Mouse (Mus musculus) hindbrain, embryonic 13.5 days (tissue): ENCODE results near the gene Colq. TPM values are rescaled to one million over a fixed set of nuclear protein-coding genes. Genes with fewer than 3 reads are reported as not detected.

Source experiments
- ATAC-seq: fragments of 200-750 bp; cut with Nextera tagmentation; 2 replicates; pipeline ENCODE4 v1.8.0; 2017; ENCODE audit warnings: moderate TSS enrichment; ENCODE audit not compliant: low FRiP score
- H3K27ac ChIP-seq: fragments of 300-500 bp; sonication (generic); 2 replicates; pipeline ENCODE4 v1.5.1; 2015; ENCODE audit warnings: inconsistent platforms, mild to moderate bottlenecking, moderate library complexity
- H3K27me3 ChIP-seq: fragments of 300-500 bp; sonication (generic); 2 replicates; pipeline ENCODE4 v1.6.1; 2015; ENCODE audit warnings: mild to moderate bottlenecking, inconsistent platforms
- H3K36me3 ChIP-seq: fragments of 300-500 bp; sonication (generic); 2 replicates; pipeline ENCODE4 v1.6.1; 2015; ENCODE audit warnings: mild to moderate bottlenecking, inconsistent platforms
- H3K4me1 ChIP-seq: fragments of 300-500 bp; sonication (generic); replicated peaks from 2 replicates; pipeline ENCODE4 v1.6.1; 2015; ENCODE audit warnings: inconsistent platforms
- H3K4me2 ChIP-seq: fragments of 300-500 bp; sonication (generic); 2 replicates; pipeline ENCODE4 v1.6.1; 2015; ENCODE audit warnings: inconsistent platforms, mild to moderate bottlenecking, moderate library complexity
- H3K4me3 ChIP-seq: fragments of 300-500 bp; sonication (generic); 2 replicates; pipeline ENCODE4 v1.5.1; 2015; ENCODE audit warnings: mild to moderate bottlenecking, inconsistent platforms
- H3K9ac ChIP-seq: fragments of 300-500 bp; sonication (generic); 2 replicates; pipeline ENCODE4 v1.6.1; 2015; ENCODE audit warnings: mild to moderate bottlenecking, inconsistent platforms
- H3K9me3 ChIP-seq: fragments of 300-500 bp; sonication (generic); 2 replicates; pipeline ENCODE4 v1.6.1; 2016; ENCODE audit warnings: inconsistent platforms
- WGBS: fragments of 180-500 bp; shearing (Covaris S2); methylation state at CpG from one replicate; pipeline ENCODE4 v1.1.7; 2015; 5-methylcytosine and 5-hydroxymethylcytosine counted together
- polyA plus RNA-seq: library from polyadenylated mRNA; unstranded; fragments of >200 nt; fragmentation: Nextera tagmentation; extraction: Ambion mirVana; gene quantifications from 2 replicates; pipeline ENCODE4 v1.2.1, GENCODE M21; 2015

The Colq gene
- polyA plus RNA-seq, 1 experiment from 2014 or later: 0.34 TPM

- WGBS: 92% methylated on average over 14 of the region's 14 CpGs
- Histone ChIP-seq H3K4me3 (no peak overlapping the region), H3K4me1 (no peaks in the 10 kb centered on the region), H3K4me2 (no peak overlapping the region), H3K27ac (no peak overlapping the region), H3K36me3 (no peaks in the 10 kb centered on the region), H3K9me3 (no peaks in the 10 kb centered on the region), H3K9ac (no peak overlapping the region), H3K27me3 (no peaks in the 10 kb centered on the region)
- ATAC-seq: no peak
Observed at GRCm38 (mm10) chr14:31601908-31602615, 10.9 kb upstream of the Colq start.

DNA sequence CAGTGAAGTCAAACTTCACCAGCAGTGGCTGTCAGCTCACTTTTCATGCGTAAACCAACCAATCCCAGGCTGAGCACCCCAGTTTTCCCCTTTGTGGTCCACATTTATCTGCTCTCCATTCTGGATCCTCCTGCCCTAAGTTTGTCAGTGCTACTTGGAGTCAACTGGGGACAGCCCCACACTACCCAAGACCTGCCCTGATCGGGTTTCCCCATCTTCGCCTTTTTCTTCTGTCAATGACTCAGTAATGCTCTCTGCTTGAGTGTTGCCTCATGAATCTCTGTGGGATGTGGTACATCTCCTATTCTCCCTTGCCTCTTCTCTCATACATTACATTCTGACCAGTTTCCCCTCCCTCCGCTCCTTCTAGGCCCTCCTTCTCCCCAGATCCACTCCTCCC is 6.3 kb upstream of the Colq start:
- Histone ChIP-seq H3K27ac (no peak overlapping the region), H3K4me1 (no peaks in the 10 kb centered on the region), H3K4me3 (no peak overlapping the region), H3K9me3 (no peaks in the 10 kb centered on the region), H3K27me3 (no peaks in the 10 kb centered on the region), H3K9ac (no peak overlapping the region), H3K36me3 (no peaks in the 10 kb centered on the region), H3K4me2 (no peak overlapping the region)
- ATAC-seq: no peak
- WGBS: 96% methylated on average over 4 of the region's 4 CpGs

- Histone ChIP-seq H3K9me3 (no peaks in the 10 kb centered on the region), H3K36me3 (no peaks in the 10 kb centered on the region), H3K4me2 (no peak overlapping the region), H3K4me3 (no peak overlapping the region), H3K9ac (no peak overlapping the region), H3K27me3 (no peaks in the 10 kb centered on the region), H3K27ac (no peak overlapping the region), H3K4me1 (no peaks in the 10 kb centered on the region)
- 87% methylated on average over 7 of the region's 7 CpGs for WGBS
- no peak for ATAC-seq
Observed at GRCm38 (mm10) chr14:31596408-31596807, 5.3 kb upstream of the Colq start.

DNA sequence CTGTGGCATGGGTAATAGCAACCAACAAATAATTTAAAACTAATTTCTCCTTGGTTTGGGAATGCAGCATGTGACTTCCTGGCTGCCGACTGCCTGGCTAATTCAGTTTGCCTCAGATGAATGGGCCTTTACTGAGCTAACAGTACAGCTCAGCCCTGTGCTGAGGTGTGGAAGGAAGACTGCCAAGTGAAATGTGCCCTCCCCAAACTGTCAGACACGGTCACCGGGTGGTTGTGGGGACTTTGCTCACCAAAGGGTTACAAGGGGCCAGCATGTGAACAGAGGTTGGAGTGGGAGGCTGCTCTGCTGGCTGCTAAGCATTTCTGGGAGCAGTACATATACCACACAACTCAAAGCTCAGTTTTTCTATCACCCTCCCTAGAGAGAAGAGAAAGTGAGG is 3.5 kb upstream of the Colq start:
- ATAC-seq: no peak
- Histone ChIP-seq H3K4me1 (no peaks in the 10 kb centered on the region), H3K4me3 (no peak overlapping the region), H3K4me2 (no peak overlapping the region), H3K27ac (no peak overlapping the region), H3K9ac (no peak overlapping the region), H3K9me3 (no peaks in the 10 kb centered on the region), H3K36me3 (no peaks in the 10 kb centered on the region), H3K27me3 (no peaks in the 10 kb centered on the region)
- 81% methylated on average over 3 of the region's 3 CpGs for WGBS

GRCm38 (mm10) chr14:31593036-31593435 is 1.9 kb upstream of the Colq start:
- Histone ChIP-seq H3K9me3 (no peaks in the 10 kb centered on the region), H3K27me3 (no peaks in the 10 kb centered on the region), H3K9ac (no peak overlapping the region), H3K27ac (no peak overlapping the region), H3K4me2 (no peak overlapping the region), H3K36me3 (no peaks in the 10 kb centered on the region), H3K4me1 (no peaks in the 10 kb centered on the region), H3K4me3 (no peak overlapping the region)
- ATAC-seq: no peak
- 86% methylated on average over 2 of the region's 2 CpGs for WGBS

DNA sequence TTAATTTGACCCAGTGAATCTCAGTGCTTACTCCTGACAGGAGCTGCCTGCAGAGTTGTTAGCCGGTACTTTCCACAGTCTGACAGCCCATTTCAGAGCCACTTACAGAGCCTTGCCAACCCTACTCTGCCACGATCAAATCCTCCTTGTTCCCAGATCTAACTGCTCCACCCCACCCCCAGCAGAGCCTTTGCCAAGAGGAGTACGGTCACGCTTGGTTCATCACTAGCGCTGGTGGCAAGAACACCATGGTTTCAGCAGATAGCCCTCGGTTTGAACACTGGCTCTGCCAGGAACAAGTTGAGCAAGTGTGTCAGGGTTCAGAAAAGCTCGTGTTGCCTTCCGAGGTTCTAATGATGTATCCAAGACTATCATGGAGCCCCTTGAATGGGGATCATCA is 4.7 kb downstream of the Colq start:
- WGBS: 84% methylated on average over 8 of the region's 8 CpGs
- H3K27me3 ChIP-seq: peaks cover 3% of the 10 kb centered on the region; the same call in 1 of the 2 replicates
- H3K4me1 ChIP-seq: no peaks in the 10 kb centered on the region
- H3K4me3 ChIP-seq: no peak overlapping the region
- no peak for ATAC-seq
- H3K4me2 ChIP-seq: no peak overlapping the region
- H3K27ac ChIP-seq: no peak overlapping the region
- no peaks in the 10 kb centered on the region for H3K9me3 ChIP-seq
- H3K9ac ChIP-seq: no peak overlapping the region
- H3K36me3 ChIP-seq: no peaks in the 10 kb centered on the region

DNA sequence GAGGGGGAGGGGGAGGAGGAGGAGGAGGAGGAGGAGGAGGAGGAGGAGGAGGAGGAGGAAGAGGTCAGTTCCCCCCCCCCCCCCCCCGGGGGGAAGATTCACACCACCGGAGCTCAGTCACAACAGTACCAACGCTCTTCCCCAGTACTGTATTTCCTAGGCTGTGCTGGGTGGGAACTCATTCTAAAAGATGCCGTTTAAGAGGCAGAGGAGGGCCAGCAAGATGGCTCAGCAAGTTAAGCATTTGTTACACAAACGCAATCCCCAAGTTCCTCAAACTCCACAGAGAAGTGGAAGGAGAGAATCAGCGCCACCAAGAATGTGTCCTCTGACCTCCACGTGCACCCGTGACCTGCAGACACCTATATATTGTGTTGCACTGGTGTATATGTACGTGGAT is 8.1 kb downstream of the Colq start:
- Histone ChIP-seq H3K4me1 (0 out of 2 replicates have a peak, but pooled peaks cover 3% of the 10 kb centered on the region), H3K4me3 (no peak overlapping the region), H3K36me3 (no peaks in the 10 kb centered on the region), H3K27ac (no peak overlapping the region), H3K9ac (no peak overlapping the region), H3K9me3 (no peaks in the 10 kb centered on the region), H3K27me3 (peaks cover 3% of the 10 kb centered on the region; the same call in 1 of the 2 replicates), H3K4me2 (no peak overlapping the region)
- ATAC-seq: no peak
- WGBS: 92% methylated on average over 8 of the region's 9 CpGs

DNA sequence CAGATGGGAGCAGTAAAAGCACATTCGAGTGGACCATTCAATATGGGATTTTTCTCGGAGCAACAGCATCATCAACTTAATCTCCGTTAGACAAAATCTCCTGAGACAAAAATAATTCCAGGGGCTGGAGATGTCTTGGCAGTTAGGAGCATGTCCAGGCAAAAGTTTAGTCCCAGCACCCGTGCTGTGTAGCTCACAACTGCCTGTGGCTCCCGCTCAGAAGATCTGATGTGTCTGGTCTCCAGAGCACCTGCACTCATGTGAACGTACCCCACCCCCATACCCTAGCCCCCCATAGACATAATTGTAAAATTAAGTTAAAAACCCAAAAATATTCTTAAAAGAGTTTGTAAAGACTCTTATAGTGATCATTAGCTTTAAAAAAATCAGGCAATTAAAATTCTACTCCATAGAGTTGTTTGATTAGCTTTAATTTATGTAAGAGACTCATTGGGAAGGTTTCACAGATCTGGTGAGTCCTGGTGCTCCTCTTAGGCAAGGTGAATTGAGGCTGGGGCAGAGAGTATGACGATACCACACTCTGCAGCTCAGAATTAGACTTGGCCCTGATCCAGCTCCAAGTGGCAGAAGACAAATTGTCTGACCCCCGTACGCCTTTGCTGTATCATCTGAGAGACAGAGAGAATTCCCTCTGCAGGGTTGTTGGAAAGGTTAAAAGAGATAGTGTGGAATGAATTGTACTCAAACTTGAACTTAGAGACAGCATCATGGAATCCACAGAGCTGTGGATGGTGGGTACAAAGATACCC is 13.0 kb downstream of the Colq start:
- no peak overlapping the region for H3K4me3 ChIP-seq
- WGBS: 66% methylated on average over 9 of the region's 9 CpGs
- 0 out of 2 replicates have a peak, but pooled peaks cover 2% of the 10 kb centered on the region for H3K27me3 ChIP-seq
- no peak for ATAC-seq
- H3K9me3 ChIP-seq: no peaks in the 10 kb centered on the region
- no peak overlapping the region for H3K4me2 ChIP-seq
- no peaks in the 10 kb centered on the region for H3K36me3 ChIP-seq
- H3K4me1 ChIP-seq: 0 out of 2 replicates have a peak, but pooled peaks cover 3% of the 10 kb centered on the region
- no peak overlapping the region for H3K27ac ChIP-seq
- no peak overlapping the region for H3K9ac ChIP-seq

- Histone ChIP-seq H3K4me3 (no peak overlapping the region), H3K9ac (no peak overlapping the region), H3K27ac (no peak overlapping the region), H3K4me2 (no peak overlapping the region), H3K36me3 (no peaks in the 10 kb centered on the region), H3K27me3 (0 out of 2 replicates have a peak, but pooled peaks cover 2% of the 10 kb centered on the region), H3K9me3 (no peaks in the 10 kb centered on the region), H3K4me1 (peaks cover 7% of the 10 kb centered on the region; the same call in 1 of the 2 replicates)
- 60% methylated on average over 10 of the region's 10 CpGs for WGBS
- ATAC-seq: no peak
Observed at GRCm38 (mm10) chr14:31576846-31577697, 14.1 kb downstream of the Colq start.

DNA sequence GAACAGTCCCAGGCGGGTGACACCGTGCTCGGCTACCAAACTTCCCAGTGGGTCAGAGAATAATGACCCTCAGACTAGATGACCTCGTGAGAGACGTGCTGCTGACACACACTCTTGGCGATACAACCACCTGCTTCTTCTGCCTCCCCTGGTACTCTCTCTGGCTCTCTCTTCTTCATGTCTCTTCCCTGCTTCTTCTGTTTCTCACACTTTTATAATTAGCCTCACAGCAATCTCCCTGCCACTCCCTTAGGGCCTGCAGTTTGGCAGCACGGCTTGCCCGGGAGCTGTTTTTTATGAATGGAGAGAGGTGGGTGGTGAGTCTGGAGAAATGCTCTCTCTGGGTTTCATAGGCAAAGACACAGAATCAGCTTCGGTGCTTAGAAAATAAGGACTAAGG is 15.3 kb downstream of the Colq start:
- Histone ChIP-seq H3K9me3 (no peaks in the 10 kb centered on the region), H3K9ac (no peak overlapping the region), H3K4me1 (peaks cover 7% of the 10 kb centered on the region; the same call in 1 of the 2 replicates), H3K27ac (no peak overlapping the region), H3K27me3 (0 out of 2 replicates have a peak, but pooled peaks cover 2% of the 10 kb centered on the region), H3K4me3 (no peak overlapping the region), H3K4me2 (no peak overlapping the region), H3K36me3 (no peaks in the 10 kb centered on the region)
- no peak for ATAC-seq
- 82% methylated on average over 9 of the region's 9 CpGs for WGBS

- Histone ChIP-seq H3K4me1 (peaks cover 7% of the 10 kb centered on the region; the same call in 1 of the 2 replicates), H3K4me2 (no peak overlapping the region), H3K27ac (no peak overlapping the region), H3K4me3 (no peak overlapping the region), H3K27me3 (0 out of 2 replicates have a peak, but pooled peaks cover 2% of the 10 kb centered on the region), H3K9me3 (no peaks in the 10 kb centered on the region), H3K9ac (no peak overlapping the region), H3K36me3 (no peaks in the 10 kb centered on the region)
- ATAC-seq: no peak
- 92% methylated on average over 18 of the region's 18 CpGs for WGBS
Observed at GRCm38 (mm10) chr14:31574903-31575665, 16.1 kb downstream of the Colq start.
